Mouse (Mus musculus): ENCODE results near the gene Tulp3. TPM values are rescaled to one million over a fixed set of nuclear protein-coding genes. Genes with fewer than 3 reads are reported as not detected.
A peak's percentile ranks its signal among the peaks of the same experiment; 100 is the strongest.
"Not testable (repeated sequence)": the region's sequence is repeated elsewhere in the genome, so short reads cannot be mapped to it uniquely, and the experiment has no call there.

Gene Tulp3
- polyA plus RNA-seq, 1 experiment from 2014 or later: 26.5 TPM

DNA sequence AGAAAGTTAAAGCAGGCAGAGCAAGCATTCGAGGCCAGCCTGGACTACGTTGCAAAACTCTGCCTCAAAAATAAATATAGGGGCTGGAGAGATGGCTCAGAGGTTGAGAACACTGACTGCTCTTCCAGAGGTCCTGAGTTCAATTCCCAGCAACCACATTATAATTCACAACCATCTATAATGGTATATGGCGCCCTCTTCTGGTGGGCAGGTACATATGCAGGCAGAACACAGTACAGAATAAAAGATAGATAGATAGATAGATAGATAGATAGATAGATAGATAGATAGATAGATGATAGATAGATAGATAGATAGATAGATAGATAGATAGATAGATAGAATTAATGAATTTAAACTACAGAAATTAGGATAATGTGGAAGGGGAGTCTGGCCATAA lies 53.0 kb downstream of the Tulp3 start:
- H3K4me2 ChIP-seq; ATAC-seq (replicated peaks; ENCODE audit: low FRiP score); H3K9ac ChIP-seq; H3K27ac ChIP-seq; H3K36me3 ChIP-seq; H3K4me3 ChIP-seq (replicated peaks); H3K9me3 ChIP-seq (replicated peaks): not testable (repeated sequence)
- 80% methylated on average over 3 of the region's 3 CpGs for WGBS
- H3K4me1 ChIP-seq: peaks cover 24% of the 10 kb centered on the region
- peaks cover 34% of the 10 kb centered on the region for H3K27me3 ChIP-seq

DNA sequence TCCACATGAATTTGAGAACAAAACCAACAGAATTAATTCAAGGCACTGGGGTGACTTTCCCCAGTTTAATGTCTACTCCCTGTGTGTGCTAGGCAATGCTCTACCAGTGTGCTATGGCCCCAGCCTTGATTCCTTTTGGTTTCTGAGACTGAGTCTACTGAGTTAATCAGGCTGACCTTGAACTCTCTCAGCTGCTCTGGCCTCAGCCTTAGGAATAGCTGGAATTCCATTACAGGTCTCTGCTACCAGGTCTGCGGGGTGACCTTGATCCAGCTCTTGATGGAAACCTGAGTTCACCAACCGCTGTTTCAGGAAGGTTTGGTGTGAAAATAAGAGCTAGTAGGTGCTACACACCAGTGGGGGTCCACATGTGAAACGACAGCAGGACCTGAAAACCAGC lies 53.8 kb downstream of the Tulp3 start:
- 85% methylated on average over 3 of the region's 3 CpGs for WGBS
- H3K27ac ChIP-seq: no peak overlapping the region
- no peak overlapping the region for H3K4me2 ChIP-seq
- peaks cover 29% of the 10 kb centered on the region for H3K4me1 ChIP-seq
- H3K36me3 ChIP-seq: no peaks in the 10 kb centered on the region
- H3K27me3 ChIP-seq: peaks cover 38% of the 10 kb centered on the region
- ATAC-seq (replicated peaks; ENCODE audit: low FRiP score): no peak
- no peaks in the 10 kb centered on the region for H3K9me3 ChIP-seq (replicated peaks)
- H3K4me3 ChIP-seq (replicated peaks): no peak overlapping the region
- H3K9ac ChIP-seq: no peak overlapping the region

DNA sequence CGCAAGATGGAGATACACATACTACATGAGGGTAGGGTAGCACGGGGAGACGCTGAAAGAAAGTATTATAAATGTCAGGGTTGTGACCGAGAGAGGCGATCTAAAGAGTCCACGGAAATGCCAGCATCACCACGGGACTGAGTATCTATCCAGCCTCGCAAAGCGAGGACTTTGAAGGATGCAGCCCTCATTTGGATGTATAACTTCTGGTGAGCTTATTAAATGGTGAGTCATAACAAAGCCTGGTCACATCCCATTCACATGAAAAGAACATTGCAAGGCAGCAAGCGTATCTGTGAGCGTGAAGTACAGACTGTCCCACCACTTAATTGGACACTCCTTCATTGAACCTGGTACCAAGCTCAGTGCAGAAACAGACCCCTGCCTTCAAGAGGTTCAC lies 54.2 kb downstream of the Tulp3 start:
- Histone ChIP-seq H3K9me3 (replicated peaks) (no peaks in the 10 kb centered on the region), H3K4me3 (replicated peaks) (peak overlapping the region; percentile 57), H3K4me2 (peak overlapping the region; percentile 93), H3K4me1 (peaks cover 33% of the 10 kb centered on the region), H3K36me3 (no peaks in the 10 kb centered on the region), H3K27me3 (peaks cover 38% of the 10 kb centered on the region), H3K9ac (no peak overlapping the region), H3K27ac (no peak overlapping the region; the same call in 1 of the 2 replicates)
- WGBS: 38% methylated on average over 11 of the region's 11 CpGs
- ATAC-seq (replicated peaks; ENCODE audit: low FRiP score): no peak

DNA sequence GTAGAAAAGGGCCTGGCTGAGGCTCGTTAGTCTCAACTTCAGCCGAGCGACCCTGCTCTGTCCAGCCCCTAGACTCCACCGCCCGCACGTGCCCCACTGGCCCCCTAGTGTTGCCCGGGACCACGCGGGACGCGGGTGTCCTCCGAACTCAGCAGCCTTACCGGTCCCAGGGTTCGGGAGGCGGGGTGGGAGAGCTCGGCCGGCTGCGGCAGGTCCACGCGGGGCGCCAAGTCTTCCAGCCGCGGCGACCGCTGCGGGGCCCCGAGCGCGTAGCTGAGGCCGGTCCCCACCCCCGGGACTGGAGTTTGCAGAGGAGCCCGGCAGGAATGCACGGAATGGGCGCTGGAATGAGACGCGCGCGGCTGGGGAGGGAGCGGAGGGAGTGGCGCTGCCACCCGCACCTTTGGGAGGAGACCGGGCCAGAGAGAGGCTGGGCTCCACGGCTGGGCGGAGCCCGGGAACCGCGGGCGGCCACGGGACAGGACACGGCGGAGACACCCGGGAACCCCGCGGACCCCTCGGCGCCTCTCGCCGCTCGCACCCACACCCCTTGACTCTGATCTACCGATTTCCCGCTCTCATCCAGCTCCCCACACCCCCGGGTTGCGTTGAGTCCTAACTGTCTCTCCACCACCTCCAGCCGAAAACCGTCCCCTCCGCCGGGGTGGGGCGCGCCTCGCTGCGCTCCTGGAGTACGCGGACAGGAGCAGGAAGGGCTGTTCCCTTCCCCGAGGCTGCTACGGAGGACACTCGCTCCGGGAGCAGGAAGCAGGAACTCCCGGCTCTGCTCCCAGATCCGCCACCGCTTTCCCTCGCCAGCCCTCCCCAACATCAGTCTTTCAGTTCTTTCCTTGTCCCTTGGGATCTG lies 55.3 kb downstream of the Tulp3 start, which contains the start of gene Tead4:
TSS of gene Tead4 (minus strand) at position 690 of the 868 bp plus-strand sequence.
- ATAC-seq (replicated peaks; ENCODE audit: low FRiP score): peak; percentile 90
- Histone ChIP-seq H3K9ac (peak within 1 kb of the TSS; percentile 52), H3K4me2 (peak within 1 kb of the TSS; percentile 93), H3K27ac (peak within 1 kb of the TSS; percentile 57), H3K9me3 (replicated peaks) (no peaks in the 10 kb centered on the region), H3K4me1 (peaks cover 41% of the 10 kb centered on the region), H3K4me3 (replicated peaks) (peak within 1 kb of the TSS; percentile 57), H3K36me3 (no peaks in the 10 kb centered on the region), H3K27me3 (peaks cover 38% of the 10 kb centered on the region)
- under 1% methylated on average over 71 of the region's 81 CpGs for WGBS

DNA sequence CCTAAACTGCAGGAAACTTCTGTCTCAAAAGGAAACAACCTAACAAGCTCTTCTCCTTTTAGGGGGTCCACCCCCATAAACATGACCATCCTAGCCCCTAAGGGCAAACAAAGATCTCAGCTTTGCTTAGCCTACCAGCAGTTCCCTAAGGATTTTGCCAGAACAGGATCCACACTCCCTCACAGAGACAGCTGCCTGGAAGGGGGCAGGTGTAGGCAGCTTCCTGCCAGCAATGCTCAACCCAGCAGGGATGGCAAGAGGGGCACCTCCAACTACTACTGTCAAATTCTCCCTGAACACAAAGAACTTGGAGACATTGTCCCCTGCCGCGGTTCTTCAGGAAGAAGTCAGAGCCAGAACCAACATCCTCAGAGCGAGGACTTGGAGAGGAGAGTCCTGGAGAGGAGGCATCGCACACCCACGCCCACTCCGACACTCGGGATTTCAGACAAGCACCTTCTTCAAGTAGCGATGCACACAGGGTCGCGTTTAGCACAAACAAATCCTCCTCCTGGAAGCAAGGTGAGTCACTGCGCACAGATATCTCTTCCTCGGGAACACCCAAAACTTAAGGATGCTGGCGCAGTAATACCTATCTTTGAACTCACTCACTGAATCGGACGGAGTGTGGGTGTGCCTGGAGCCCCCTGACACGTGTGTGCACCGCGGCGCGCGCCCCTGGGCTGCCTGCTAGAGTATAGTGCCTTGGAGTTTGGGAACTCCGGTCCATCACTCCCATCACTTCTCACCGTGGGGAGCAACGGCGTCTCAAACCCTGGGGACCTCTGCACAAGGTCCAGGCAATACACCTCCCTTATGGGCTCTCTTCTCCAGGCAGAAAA lies 56.1 kb downstream of the Tulp3 start:
- peaks cover 38% of the 10 kb centered on the region for H3K27me3 ChIP-seq
- H3K4me3 ChIP-seq (replicated peaks): peak overlapping the region; percentile 57
- peak overlapping the region; percentile 93 for H3K4me2 ChIP-seq
- WGBS: under 1% methylated on average over 25 of the region's 25 CpGs
- H3K9ac ChIP-seq: peak overlapping the region; percentile 52
- H3K27ac ChIP-seq: 0 out of 2 replicates have a peak overlapping the region, but pooled peaks have one; percentile 57
- H3K4me1 ChIP-seq: peaks cover 41% of the 10 kb centered on the region
- H3K36me3 ChIP-seq: no peaks in the 10 kb centered on the region
- no peak; the same call in 1 of the 2 replicates for ATAC-seq (replicated peaks; ENCODE audit: low FRiP score)
- no peaks in the 10 kb centered on the region for H3K9me3 ChIP-seq (replicated peaks)

DNA sequence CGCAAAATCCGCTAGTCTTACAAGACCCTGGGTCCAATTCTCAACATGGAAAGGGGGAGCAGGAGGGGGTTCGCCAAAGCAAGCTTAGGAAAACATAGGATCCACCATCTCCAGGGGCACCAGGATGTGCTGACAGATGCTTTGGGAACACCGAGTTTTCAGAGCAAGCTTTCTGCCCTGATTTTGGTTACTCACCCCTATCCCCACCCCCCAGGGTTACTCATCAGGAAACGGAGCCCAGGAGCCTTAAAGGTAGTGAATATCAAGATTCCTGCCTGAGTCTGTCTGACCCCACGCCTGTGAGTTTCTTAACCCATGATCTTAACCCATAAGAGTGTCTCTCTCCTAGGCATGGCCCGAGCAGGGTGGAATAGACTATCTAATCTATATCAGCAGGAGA lies 57.4 kb downstream of the Tulp3 start:
- Histone ChIP-seq H3K9me3 (replicated peaks) (no peaks in the 10 kb centered on the region), H3K4me2 (no peak overlapping the region), H3K4me1 (peaks cover 41% of the 10 kb centered on the region), H3K27ac (no peak overlapping the region), H3K36me3 (no peaks in the 10 kb centered on the region), H3K4me3 (replicated peaks) (no peak overlapping the region), H3K9ac (no peak overlapping the region), H3K27me3 (peaks cover 38% of the 10 kb centered on the region)
- WGBS: 56% methylated on average over 7 of the region's 7 CpGs
- no peak for ATAC-seq (replicated peaks; ENCODE audit: low FRiP score)

DNA sequence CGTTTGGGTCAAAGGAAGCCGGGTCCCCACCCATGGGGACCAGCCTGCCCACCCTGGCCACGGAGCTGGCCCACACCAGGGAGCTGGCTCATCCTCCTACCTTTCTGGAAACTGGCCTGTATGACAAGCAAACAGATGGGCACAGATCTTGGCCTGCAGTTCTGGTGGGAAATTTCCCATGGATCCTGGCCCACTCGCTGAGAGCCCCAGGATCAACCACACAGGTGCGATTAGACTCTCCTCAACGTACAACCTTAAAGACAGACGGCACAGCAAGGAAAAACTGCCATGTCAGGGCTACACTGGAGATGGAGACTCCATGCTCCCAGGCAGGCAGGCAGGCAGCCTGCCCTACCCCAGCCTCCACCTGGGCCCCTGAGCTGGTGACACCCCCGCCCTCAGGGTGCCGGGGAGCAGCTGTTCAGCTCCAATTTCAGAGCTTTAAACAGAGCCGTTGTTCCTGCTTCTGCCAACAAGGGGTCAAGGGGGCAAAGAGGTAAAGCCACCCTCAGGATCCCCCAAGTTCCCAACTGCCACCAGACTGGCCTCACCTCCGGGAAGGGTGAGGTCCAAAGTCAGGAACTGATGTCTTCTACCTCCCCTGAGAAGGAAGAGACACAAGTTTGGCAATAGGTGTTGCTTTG lies 58.8 kb downstream of the Tulp3 start:
- H3K9me3 ChIP-seq (replicated peaks): no peaks in the 10 kb centered on the region
- H3K27ac ChIP-seq: peak overlapping the region; percentile 61
- H3K9ac ChIP-seq: no peak overlapping the region

DNA sequence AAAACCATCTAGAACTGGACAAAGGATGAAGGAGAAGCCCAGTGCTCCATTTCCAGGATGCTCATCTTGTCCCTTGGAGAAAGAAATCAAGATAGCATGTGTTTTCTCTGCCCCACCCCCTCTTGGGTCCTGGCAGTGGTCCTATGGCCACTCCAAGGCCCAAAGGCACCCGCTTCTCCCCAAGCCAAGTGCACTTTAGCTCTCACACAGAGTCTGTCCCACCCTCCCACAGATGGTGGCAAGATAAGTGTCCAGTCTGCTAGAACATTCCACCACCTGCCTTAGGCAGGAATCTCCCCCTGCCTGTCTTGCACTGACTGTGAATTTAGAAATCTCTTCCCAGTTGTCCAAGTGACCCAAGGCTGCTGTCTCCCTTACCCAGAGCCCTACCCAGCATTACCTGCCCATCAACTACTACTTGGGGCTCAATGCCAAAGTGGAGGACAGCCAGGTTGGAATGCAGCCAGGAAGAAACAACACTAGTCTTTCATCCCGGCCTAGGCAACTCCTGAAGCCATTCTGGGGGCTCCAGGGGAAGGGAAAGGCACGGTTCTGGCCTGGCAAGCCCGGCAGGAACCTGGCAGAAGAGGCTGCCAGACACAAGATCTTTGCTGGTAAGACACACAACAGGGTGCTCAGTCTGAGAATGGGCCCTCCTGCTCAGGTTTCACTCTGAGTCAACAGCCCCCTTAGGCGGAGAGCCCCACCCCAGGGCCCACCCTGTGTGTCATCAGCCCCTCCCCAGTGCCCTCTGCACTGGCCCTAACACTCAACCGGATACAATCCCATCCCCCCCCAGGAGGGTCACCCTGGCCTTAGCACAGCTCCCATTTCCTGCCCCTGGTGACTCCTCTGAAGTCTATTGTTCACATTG lies 59.5 kb downstream of the Tulp3 start:
- no peak overlapping the region for H3K9ac ChIP-seq
- peaks cover 37% of the 10 kb centered on the region for H3K4me1 ChIP-seq
- H3K27ac ChIP-seq: peak overlapping the region; percentile 61
- H3K27me3 ChIP-seq: peaks cover 27% of the 10 kb centered on the region
- H3K4me2 ChIP-seq: peak overlapping the region; percentile 27; the same call in 1 of the 2 replicates
- WGBS: 20% methylated on average over 6 of the region's 6 CpGs
- ATAC-seq (replicated peaks; ENCODE audit: low FRiP score): peak; percentile 49; the same call in 1 of the 2 replicates
- no peaks in the 10 kb centered on the region for H3K36me3 ChIP-seq
- H3K4me3 ChIP-seq (replicated peaks): no peak overlapping the region
- no peaks in the 10 kb centered on the region for H3K9me3 ChIP-seq (replicated peaks)

More for the DNA sequence above, 58.8 kb downstream of the Tulp3 start:
- 23% methylated on average over 11 of the region's 11 CpGs for WGBS
- Histone ChIP-seq H3K4me3 (replicated peaks) (no peak overlapping the region), H3K4me2 (peak overlapping the region; percentile 27; the same call in 1 of the 2 replicates), H3K36me3 (no peaks in the 10 kb centered on the region), H3K4me1 (peaks cover 41% of the 10 kb centered on the region), H3K27me3 (peaks cover 33% of the 10 kb centered on the region)
- ATAC-seq (replicated peaks; ENCODE audit: low FRiP score): no peak

DNA sequence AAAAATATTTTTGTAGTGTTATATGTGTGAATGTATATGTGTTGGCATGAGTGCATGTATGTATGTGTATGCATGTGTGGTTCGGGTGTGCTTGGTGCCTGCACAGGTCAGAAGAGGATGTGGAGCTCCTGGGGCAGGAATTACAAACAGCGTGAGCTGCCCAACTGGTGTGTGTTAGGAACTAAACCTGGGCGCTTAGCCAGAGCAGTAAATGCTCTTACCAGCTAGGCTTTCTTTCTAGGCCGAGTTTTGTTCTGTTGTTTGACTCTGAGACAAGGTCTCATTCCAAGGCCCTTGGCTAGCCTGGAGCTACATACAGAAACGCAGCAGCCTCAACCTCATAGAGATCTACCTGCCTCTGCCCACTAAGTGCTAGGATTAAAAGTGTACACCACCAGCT lies 64.4 kb downstream of the Tulp3 start:
- 80% methylated on average over 5 of the region's 5 CpGs for WGBS

DNA sequence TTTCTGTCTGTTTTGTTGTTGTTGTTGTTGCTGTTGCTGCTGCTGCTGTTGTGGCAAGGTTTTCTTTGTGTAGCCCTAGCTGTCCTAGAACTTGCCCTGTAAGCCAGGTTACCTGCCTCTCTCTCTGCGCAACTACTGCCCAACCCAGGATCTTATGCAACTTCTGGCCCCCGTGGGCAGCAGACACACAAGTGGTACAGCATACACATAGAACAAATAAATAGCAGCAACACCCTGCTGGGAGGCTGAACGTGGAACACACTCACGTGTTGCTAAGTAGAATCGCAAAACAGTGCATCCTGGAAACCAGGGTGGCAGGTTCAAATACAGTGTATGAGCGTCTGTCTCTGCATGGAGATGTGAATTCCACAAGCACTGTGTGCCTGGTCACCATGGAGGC lies 67.0 kb downstream of the Tulp3 start:
- no peak overlapping the region for H3K27ac ChIP-seq
- H3K4me2 ChIP-seq: no peak overlapping the region
- H3K27me3 ChIP-seq: no peaks in the 10 kb centered on the region; the same call in 1 of the 2 replicates
- ATAC-seq (replicated peaks; ENCODE audit: low FRiP score): no peak
- H3K36me3 ChIP-seq: no peaks in the 10 kb centered on the region
- H3K9ac ChIP-seq: no peak overlapping the region
- WGBS: 90% methylated on average over 6 of the region's 6 CpGs
- no peaks in the 10 kb centered on the region for H3K9me3 ChIP-seq (replicated peaks)
- H3K4me3 ChIP-seq (replicated peaks): no peak overlapping the region
- H3K4me1 ChIP-seq: peaks cover 23% of the 10 kb centered on the region

More for the DNA sequence above, 64.4 kb downstream of the Tulp3 start:
- H3K4me2 ChIP-seq: no peak overlapping the region
- H3K27ac ChIP-seq: no peak overlapping the region
- no peaks in the 10 kb centered on the region; the same call in 1 of the 2 replicates for H3K27me3 ChIP-seq
- H3K9ac ChIP-seq: no peak overlapping the region
- no peak for ATAC-seq (replicated peaks; ENCODE audit: low FRiP score)
- H3K4me1 ChIP-seq: peaks cover 10% of the 10 kb centered on the region
- no peak overlapping the region for H3K4me3 ChIP-seq (replicated peaks)
- no peaks in the 10 kb centered on the region for H3K9me3 ChIP-seq (replicated peaks)
- H3K36me3 ChIP-seq: no peaks in the 10 kb centered on the region
